Mouse (Mus musculus): ENCODE results near the gene Kif3b. TPM values are rescaled to one million over a fixed set of nuclear protein-coding genes. Genes with fewer than 3 reads are reported as not detected.

Kif3b gene
- polyA plus RNA-seq, 1 experiment from 2014 or later = 3.1 TPM

DNA sequence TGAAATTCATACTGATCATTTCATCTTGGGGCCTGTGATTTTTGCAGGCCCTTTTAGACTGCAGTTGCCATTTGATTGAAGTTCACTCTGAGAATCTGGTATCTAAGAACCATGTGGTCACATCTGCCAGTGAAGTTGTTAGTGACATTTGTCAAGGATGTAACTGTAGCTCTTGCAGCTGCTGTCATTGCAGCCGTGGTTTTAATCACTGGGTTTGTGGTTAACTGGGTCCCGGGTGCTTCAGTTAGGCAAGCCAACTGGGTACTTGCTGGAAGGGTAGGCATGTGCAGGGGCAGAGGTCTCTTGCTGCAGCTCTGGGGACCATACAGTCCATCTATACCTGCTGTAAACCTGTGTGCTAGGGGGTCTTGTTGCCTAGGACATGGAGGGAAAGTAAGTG, 44.9 kb downstream of the Kif3b start:
- ATAC-seq (ENCODE audit: low FRiP score, low TSS enrichment) = no peak
- no peaks in the 10 kb centered on the region for H3K27me3 ChIP-seq (ENCODE audit: control insufficient read depth, insufficient read depth, low read length)

DNA sequence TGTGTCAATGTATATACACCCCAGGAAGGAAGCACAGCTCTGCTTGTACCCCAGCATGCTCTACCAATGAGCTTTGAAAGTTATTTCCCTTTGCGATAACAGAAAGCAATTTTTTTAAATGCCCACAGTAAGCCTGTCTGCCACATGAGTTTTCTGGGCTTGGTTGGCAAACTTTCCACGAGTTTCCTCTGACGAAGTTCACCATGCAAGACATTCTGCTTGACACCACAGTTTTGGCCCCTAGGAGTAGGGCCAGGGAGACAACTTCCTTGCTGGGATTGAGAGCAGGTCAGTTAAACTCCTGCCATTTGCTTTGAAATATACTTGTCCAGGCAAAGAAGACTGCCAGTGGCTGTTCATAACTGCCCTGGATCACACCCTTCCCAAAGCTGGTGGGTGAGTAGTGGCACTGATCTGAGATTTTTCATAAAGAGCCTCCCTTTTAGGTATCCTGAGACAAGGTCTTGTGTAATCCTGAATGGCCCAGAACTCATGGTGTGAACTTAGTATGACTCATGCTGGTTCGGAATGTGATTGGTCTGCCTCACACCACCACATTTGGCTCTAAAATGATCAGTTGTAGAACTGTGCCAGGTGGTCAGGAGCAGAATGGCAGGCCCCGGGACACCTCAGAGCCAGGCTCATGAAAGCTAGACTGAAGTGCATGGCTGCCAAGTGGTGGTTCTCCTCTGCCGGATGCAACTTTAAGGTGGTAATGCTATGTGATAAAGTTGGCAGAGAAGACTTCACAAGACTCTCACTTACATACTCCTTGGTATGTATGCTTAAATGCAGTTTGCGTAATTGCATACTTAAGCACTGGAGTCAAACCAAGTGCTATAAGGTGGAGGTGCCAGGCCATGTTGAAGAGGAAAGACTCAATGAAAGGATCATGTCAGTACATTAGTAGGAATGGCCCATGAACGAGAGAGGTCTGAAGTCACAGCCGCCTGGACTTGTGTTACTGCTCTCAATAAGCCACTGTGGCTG, 47.4 kb downstream of the Kif3b start:
- Histone ChIP-seq H3K36me3 (ENCODE audit: control insufficient read depth, insufficient read depth, low read length) (no peaks in the 10 kb centered on the region), H3K27me3 (ENCODE audit: control insufficient read depth, insufficient read depth, low read length) (no peaks in the 10 kb centered on the region), H3K9ac (ENCODE audit: low read length) (no peak overlapping the region), H3K4me3 (ENCODE audit: low read depth, low read length) (no peak overlapping the region), H3K9me3 (ENCODE audit: control insufficient read depth, low read length) (no peaks in the 10 kb centered on the region), H3K4me2 (replicated peaks; ENCODE audit: low read depth) (no peak overlapping the region), H3K27ac (replicated peaks) (peak overlapping the region; percentile 40; the same call in 1 of the 2 replicates), H3K4me1 (replicated peaks; ENCODE audit: control insufficient read depth, insufficient read depth) (0 out of 2 replicates have a peak, but pooled peaks cover 2% of the 10 kb centered on the region)
- ATAC-seq (ENCODE audit: low FRiP score, low TSS enrichment) (peak; percentile 36; the same call in 1 of the 2 replicates), DNase-seq (ENCODE audit: low spot score) (no peak)
- WGBS = 77% methylated on average over 9 of the region's 9 CpGs
- no peak for TF ChIP-seq EP300 (optimal IDR thresholded peaks at IDR 0.05)
- no peak for TF ChIP-seq CTCF (IDR thresholded peaks at IDR 0.05; ENCODE audit: low read depth)

More for the DNA sequence above, 44.9 kb downstream of the Kif3b start:
- 46% methylated on average over 2 of the region's 2 CpGs for whole genome bisulfite sequencing
- TF ChIP-seq EP300 (optimal IDR thresholded peaks at IDR 0.05) = no peak
- no peak for TF ChIP-seq CTCF (IDR thresholded peaks at IDR 0.05; ENCODE audit: low read depth)
- Histone ChIP-seq H3K27ac (replicated peaks) (no peak overlapping the region), H3K4me1 (replicated peaks; ENCODE audit: control insufficient read depth, insufficient read depth) (0 out of 2 replicates have a peak, but pooled peaks cover 2% of the 10 kb centered on the region), H3K36me3 (ENCODE audit: control insufficient read depth, insufficient read depth, low read length) (0 out of 2 replicates have a peak, but pooled peaks cover 2% of the 10 kb centered on the region), H3K9ac (ENCODE audit: low read length) (no peak overlapping the region), H3K9me3 (ENCODE audit: control insufficient read depth, low read length) (no peaks in the 10 kb centered on the region), H3K4me2 (replicated peaks; ENCODE audit: low read depth) (no peak overlapping the region), H3K4me3 (ENCODE audit: low read depth, low read length) (no peak overlapping the region)
- DNase-seq (ENCODE audit: low spot score) = no peak

DNA sequence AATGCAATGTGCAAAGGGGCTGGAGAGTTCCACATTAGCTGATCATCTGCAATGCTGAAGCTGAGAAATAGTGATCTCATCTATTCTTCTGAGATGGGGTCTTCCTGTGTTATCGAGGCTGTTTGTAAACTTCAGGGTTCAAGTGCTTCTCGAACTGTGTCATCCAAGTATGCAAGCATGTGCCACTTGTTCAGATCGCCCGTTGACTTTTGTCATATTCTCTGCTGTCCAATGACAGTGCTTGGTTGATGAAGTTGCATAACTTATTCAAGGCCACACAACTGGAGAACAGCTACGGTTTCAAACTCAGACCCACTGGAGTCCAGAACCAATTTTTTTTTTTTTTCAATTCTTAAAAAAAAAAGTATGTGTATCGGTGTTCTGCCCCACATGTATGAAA, 51.0 kb downstream of the Kif3b start:
- H3K9ac ChIP-seq (ENCODE audit: low read length) = no peak overlapping the region
- 0 out of 2 replicates have a peak, but pooled peaks cover 2% of the 10 kb centered on the region for H3K4me1 ChIP-seq (replicated peaks; ENCODE audit: control insufficient read depth, insufficient read depth)
- no peak overlapping the region for H3K4me2 ChIP-seq (replicated peaks; ENCODE audit: low read depth)
- no peaks in the 10 kb centered on the region for H3K36me3 ChIP-seq (ENCODE audit: control insufficient read depth, insufficient read depth, low read length)
- no peak overlapping the region for H3K4me3 ChIP-seq (ENCODE audit: low read depth, low read length)
- TF ChIP-seq EP300 (optimal IDR thresholded peaks at IDR 0.05) (no peak), CTCF (IDR thresholded peaks at IDR 0.05; ENCODE audit: low read depth) (no peak)
- WGBS = 89% methylated on average over 6 of the region's 6 CpGs
- ATAC-seq (ENCODE audit: low FRiP score, low TSS enrichment) = no peak
- DNase-seq (ENCODE audit: low spot score) = no peak
- H3K27me3 ChIP-seq (ENCODE audit: control insufficient read depth, insufficient read depth, low read length) = no peaks in the 10 kb centered on the region
- H3K27ac ChIP-seq (replicated peaks) = no peak overlapping the region
- H3K9me3 ChIP-seq (ENCODE audit: control insufficient read depth, low read length) = no peaks in the 10 kb centered on the region

DNA sequence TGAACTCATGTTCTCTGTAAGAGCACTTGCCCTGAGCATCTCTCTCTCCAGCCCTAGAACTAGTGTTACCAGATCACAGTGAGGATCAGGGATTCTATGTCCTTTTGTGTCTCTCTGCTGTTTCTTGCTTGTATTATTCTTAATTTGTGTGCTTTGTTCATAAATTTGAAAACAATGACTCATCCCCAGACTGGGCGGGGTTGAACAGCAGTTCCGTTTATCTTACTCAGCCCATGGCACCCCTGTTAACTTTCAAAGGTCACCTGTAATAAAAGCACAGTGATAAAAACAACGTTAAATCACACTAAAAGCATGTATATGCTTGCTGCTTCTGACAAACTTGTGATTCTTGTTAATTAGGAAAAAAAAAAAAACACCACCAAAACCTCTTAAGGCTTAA, 51.4 kb downstream of the Kif3b start:
- H3K27me3 ChIP-seq (ENCODE audit: control insufficient read depth, insufficient read depth, low read length) = no peaks in the 10 kb centered on the region
- H3K4me1 ChIP-seq (replicated peaks; ENCODE audit: control insufficient read depth, insufficient read depth) = 0 out of 2 replicates have a peak, but pooled peaks cover 2% of the 10 kb centered on the region
- H3K9me3 ChIP-seq (ENCODE audit: control insufficient read depth, low read length) = no peaks in the 10 kb centered on the region
- no peak for TF ChIP-seq EP300 (optimal IDR thresholded peaks at IDR 0.05)
- no peak for TF ChIP-seq CTCF (IDR thresholded peaks at IDR 0.05; ENCODE audit: low read depth)
- 52% methylated on average over 3 of the region's 3 CpGs for WGBS
- no peak for DNase-seq (ENCODE audit: low spot score)
- no peak overlapping the region for H3K9ac ChIP-seq (ENCODE audit: low read length)
- H3K4me3 ChIP-seq (ENCODE audit: low read depth, low read length) = no peak overlapping the region
- no peak overlapping the region for H3K27ac ChIP-seq (replicated peaks)
- no peak overlapping the region for H3K4me2 ChIP-seq (replicated peaks; ENCODE audit: low read depth)
- ATAC-seq (ENCODE audit: low FRiP score, low TSS enrichment) = no peak
- H3K36me3 ChIP-seq (ENCODE audit: control insufficient read depth, insufficient read depth, low read length) = no peaks in the 10 kb centered on the region

DNA sequence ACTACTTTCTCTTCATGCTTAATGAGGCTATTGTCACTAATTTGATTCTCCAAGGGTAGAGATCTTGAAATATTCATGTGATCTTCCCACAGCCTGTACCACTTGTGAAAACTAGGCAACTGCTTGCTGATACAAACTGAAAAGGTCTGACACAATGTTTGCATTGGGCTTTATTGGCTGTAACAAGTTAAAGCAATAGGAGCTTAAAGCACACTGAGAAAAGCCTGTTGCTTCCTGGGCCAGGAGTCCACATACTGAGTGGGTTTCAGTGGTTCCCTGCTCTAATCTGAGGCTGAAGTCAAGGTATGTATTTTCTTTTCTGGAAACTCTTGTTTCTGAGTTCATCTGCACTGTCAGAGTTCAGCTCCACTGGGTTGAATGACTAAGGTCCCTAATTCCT, 52.0 kb downstream of the Kif3b start:
- Histone ChIP-seq H3K4me3 (ENCODE audit: low read depth, low read length) (no peak overlapping the region), H3K27me3 (ENCODE audit: control insufficient read depth, insufficient read depth, low read length) (no peaks in the 10 kb centered on the region), H3K36me3 (ENCODE audit: control insufficient read depth, insufficient read depth, low read length) (no peaks in the 10 kb centered on the region), H3K9ac (ENCODE audit: low read length) (no peak overlapping the region), H3K27ac (replicated peaks) (0 out of 2 replicates have a peak overlapping the region, but pooled peaks have one; percentile 49), H3K4me2 (replicated peaks; ENCODE audit: low read depth) (no peak overlapping the region), H3K4me1 (replicated peaks; ENCODE audit: control insufficient read depth, insufficient read depth) (0 out of 2 replicates have a peak, but pooled peaks cover 2% of the 10 kb centered on the region), H3K9me3 (ENCODE audit: control insufficient read depth, low read length) (no peaks in the 10 kb centered on the region)
- DNase-seq (ENCODE audit: low spot score) = no peak
- ATAC-seq (ENCODE audit: low FRiP score, low TSS enrichment) = no peak
- no peak for TF ChIP-seq EP300 (optimal IDR thresholded peaks at IDR 0.05)
- TF ChIP-seq CTCF (IDR thresholded peaks at IDR 0.05; ENCODE audit: low read depth) = no peak

DNA sequence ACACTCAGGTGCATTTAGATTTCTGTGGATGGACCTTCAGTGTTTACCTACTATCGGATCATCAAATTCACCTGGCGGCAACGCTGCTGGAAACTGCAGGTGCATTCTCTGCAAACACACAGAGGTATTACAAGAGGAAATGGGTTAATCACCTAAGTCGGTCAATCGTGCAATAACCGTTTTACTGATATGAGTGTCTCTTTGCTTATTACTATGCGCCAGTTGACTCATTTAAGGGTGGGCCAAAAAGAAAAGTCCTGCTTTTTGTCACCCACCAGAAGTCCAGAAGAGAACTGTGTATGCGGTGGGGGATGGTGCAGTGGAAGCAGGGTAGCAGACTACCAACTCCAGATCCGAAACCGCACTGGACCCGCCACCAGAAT, 53.8 kb downstream of the Kif3b start:
- Histone ChIP-seq H3K36me3 (ENCODE audit: control insufficient read depth, insufficient read depth, low read length) (no peaks in the 10 kb centered on the region), H3K27ac (replicated peaks) (peak overlapping the region; percentile 61), H3K27me3 (ENCODE audit: control insufficient read depth, insufficient read depth, low read length) (no peaks in the 10 kb centered on the region), H3K9me3 (ENCODE audit: control insufficient read depth, low read length) (no peaks in the 10 kb centered on the region), H3K4me3 (ENCODE audit: low read depth, low read length) (peak overlapping the region; percentile 92), H3K4me2 (replicated peaks; ENCODE audit: low read depth) (peak overlapping the region; percentile 65), H3K4me1 (replicated peaks; ENCODE audit: control insufficient read depth, insufficient read depth) (no peaks in the 10 kb centered on the region; the same call in 1 of the 2 replicates), H3K9ac (ENCODE audit: low read length) (peak overlapping the region; percentile 66)
- DNase-seq (ENCODE audit: low spot score) (no peak), ATAC-seq (ENCODE audit: low FRiP score, low TSS enrichment) (no peak)
- WGBS = 2% methylated on average over 11 of the region's 11 CpGs
- no peak for TF ChIP-seq CTCF (IDR thresholded peaks at IDR 0.05; ENCODE audit: low read depth)
- TF ChIP-seq EP300 (optimal IDR thresholded peaks at IDR 0.05) = no peak

Data from stomach, postnatal 0 days (tissue).